Mouse (Mus musculus) kidney, embryonic 16.5 days (tissue): Measurements from ENCODE around the gene Pnmal2. TPM values are rescaled to one million over a fixed set of nuclear protein-coding genes. Genes with fewer than 3 reads are reported as not detected.
"Not testable (repeated sequence)": the region's sequence is repeated elsewhere in the genome, so short reads cannot be mapped to it uniquely, and the experiment has no call there.

Experiments
- ATAC-seq: fragments of 200-750 bp; cut with Nextera tagmentation; 2 replicates; pipeline ENCODE4 v1.8.0; 2017; ENCODE audit warnings: moderate TSS enrichment; ENCODE audit not compliant: low FRiP score, low TSS enrichment
- H3K27ac ChIP-seq: fragments of 300-500 bp; sonication (generic); 2 replicates; pipeline ENCODE4 v1.5.1; 2014; ENCODE audit warnings: low read length
- H3K27me3 ChIP-seq: fragments of 300-500 bp; sonication (generic); 2 replicates; pipeline ENCODE4 v1.6.1; 2014; ENCODE audit warnings: low read length, control low read depth, mixed read lengths; ENCODE audit not compliant: insufficient read depth
- H3K36me3 ChIP-seq: fragments of 300-500 bp; sonication (generic); 2 replicates; pipeline ENCODE4 v1.6.1; 2014; ENCODE audit warnings: low read length, control low read depth, mixed read lengths; ENCODE audit not compliant: insufficient read depth
- H3K4me1 ChIP-seq: fragments of 300-500 bp; sonication (generic); 2 replicates; pipeline ENCODE4 v1.6.1; 2014; ENCODE audit warnings: low read length, control low read depth, mixed read lengths; ENCODE audit not compliant: insufficient read depth
- H3K4me2 ChIP-seq: fragments of 300-500 bp; sonication (generic); replicated peaks from 2 replicates; pipeline ENCODE4 v1.6.1; 2014; ENCODE audit warnings: low read depth, low read length
- H3K4me3 ChIP-seq: fragments of 300-500 bp; sonication (generic); 2 replicates; pipeline ENCODE4 v1.5.1; 2014; ENCODE audit warnings: mild to moderate bottlenecking, low read length
- H3K9ac ChIP-seq: fragments of 300-500 bp; sonication (generic); replicated peaks from 2 replicates; pipeline ENCODE4 v1.6.1; 2014; ENCODE audit warnings: low read length
- H3K9me3 ChIP-seq: fragments of 300-500 bp; sonication (generic); 2 replicates; pipeline ENCODE4 v1.6.1; 2016; ENCODE audit warnings: low read length, control low read depth
- WGBS: fragments of 180-500 bp; shearing (Covaris S2); extraction: QIAGEN DNeasy Blood & Tissue Kit; methylation state at CpG from one replicate; pipeline ENCODE4 v1.1.7; 2014; 5-methylcytosine and 5-hydroxymethylcytosine counted together
- polyA plus RNA-seq: library from polyadenylated mRNA; unstranded; fragments of >200 nt; fragmentation: Nextera tagmentation; extraction: Ambion mirVana; gene quantifications from 2 replicates; pipeline ENCODE4 v1.2.1, GENCODE M21; 2015

Pnmal2 gene
- polyA plus RNA-seq, 1 experiment from 2014 or later, result 7.4 TPM

GRCm38 (mm10) chr7:16950861-16951635 lies 6.6 kb downstream of the Pnmal2 start:
- peaks cover 29% of the 10 kb centered on the region for H3K4me1 ChIP-seq
- peaks cover 40% of the 10 kb centered on the region for H3K27me3 ChIP-seq
- no peaks in the 10 kb centered on the region for H3K36me3 ChIP-seq
- no peak overlapping the region for H3K4me2 ChIP-seq
- H3K9me3 ChIP-seq, result no peaks in the 10 kb centered on the region
- ATAC-seq, result peak; percentile 66
- H3K27ac ChIP-seq, result no peak overlapping the region
- 26% methylated on average over 18 of the region's 18 CpGs for WGBS
- no peak overlapping the region for H3K9ac ChIP-seq
- no peak overlapping the region for H3K4me3 ChIP-seq

DNA sequence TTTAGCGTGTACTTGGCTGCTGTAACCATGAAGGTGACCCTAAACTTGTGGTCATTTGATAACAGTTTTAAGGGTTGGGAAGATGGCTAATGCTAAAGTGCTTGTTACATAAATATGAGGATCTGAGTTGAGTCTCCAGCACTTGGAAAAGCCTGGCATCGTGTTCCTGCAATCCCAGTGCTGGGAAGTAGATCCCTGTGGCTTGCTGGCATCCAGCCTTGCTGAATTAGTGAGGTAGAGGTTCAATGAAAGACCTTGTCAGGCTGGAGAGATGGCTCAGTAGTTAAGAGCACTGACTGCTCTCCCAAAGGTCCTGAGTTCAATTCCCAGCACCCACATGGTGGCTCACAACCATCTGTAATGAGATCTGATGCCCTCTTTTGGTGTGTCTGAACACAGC lies 9.3 kb downstream of the Pnmal2 start:
- H3K27me3 ChIP-seq, result peaks cover 13% of the 10 kb centered on the region
- not testable (repeated sequence) for H3K4me2 ChIP-seq, H3K4me1 ChIP-seq, ATAC-seq, H3K27ac ChIP-seq, H3K9ac ChIP-seq, H3K4me3 ChIP-seq, H3K9me3 ChIP-seq, H3K36me3 ChIP-seq
- 72% methylated on average over 2 of the region's 2 CpGs for WGBS

DNA sequence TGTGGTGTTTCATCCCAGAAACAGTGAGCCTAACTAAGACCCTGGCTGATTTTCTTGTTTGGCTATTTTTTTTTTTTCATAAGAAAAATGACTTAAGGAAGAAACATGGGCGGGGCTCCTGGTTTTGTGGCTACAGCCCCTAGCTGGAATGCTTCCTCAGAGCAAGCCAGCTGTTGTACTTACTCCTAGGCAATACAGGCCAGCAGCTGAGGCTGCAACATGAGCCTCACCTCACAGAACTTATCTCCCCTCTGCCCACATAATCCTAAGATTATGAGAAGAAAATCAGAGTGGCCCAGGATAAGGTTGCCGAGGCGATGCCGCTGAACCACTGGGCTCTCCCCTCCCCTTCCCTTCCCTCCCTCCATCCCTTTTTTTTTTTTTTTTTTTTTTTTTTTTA lies 11.2 kb downstream of the Pnmal2 start:
- 82% methylated on average over 4 of the region's 4 CpGs for WGBS
- Histone ChIP-seq H3K27ac (no peak overlapping the region), H3K9me3 (no peaks in the 10 kb centered on the region), H3K4me3 (no peak overlapping the region), H3K4me1 (0 out of 2 replicates have a peak, but pooled peaks cover 3% of the 10 kb centered on the region), H3K4me2 (no peak overlapping the region), H3K36me3 (no peaks in the 10 kb centered on the region), H3K9ac (no peak overlapping the region), H3K27me3 (no peaks in the 10 kb centered on the region)
- ATAC-seq, result no peak

GRCm38 (mm10) chr7:16956410-16957265 lies 12.2 kb downstream of the Pnmal2 start:
- Histone ChIP-seq H3K4me3 (no peak overlapping the region), H3K27ac (no peak overlapping the region), H3K9me3 (no peaks in the 10 kb centered on the region), H3K4me2 (no peak overlapping the region), H3K36me3 (no peaks in the 10 kb centered on the region), H3K9ac (no peak overlapping the region), H3K4me1 (0 out of 2 replicates have a peak, but pooled peaks cover 3% of the 10 kb centered on the region), H3K27me3 (no peaks in the 10 kb centered on the region)
- no peak for ATAC-seq
- WGBS, result 55% methylated on average over 15 of the region's 15 CpGs

GRCm38 (mm10) chr7:16959539-16960187 lies 15.2 kb downstream of the Pnmal2 start, which contains the start of gene Pnmal1:
Gene Pnmal1 (plus strand): TSS chr7:16959679.
- Histone ChIP-seq H3K4me3 (no peak within 1 kb of the TSS), H3K27me3 (no peaks in the 10 kb centered on the region), H3K4me2 (peak within 1 kb of the TSS; percentile 32), H3K4me1 (0 out of 2 replicates have a peak, but pooled peaks cover 3% of the 10 kb centered on the region), H3K27ac (no peak within 1 kb of the TSS), H3K36me3 (no peaks in the 10 kb centered on the region), H3K9me3 (no peaks in the 10 kb centered on the region), H3K9ac (no peak within 1 kb of the TSS)
- WGBS, result 12% methylated on average over 15 of the region's 17 CpGs
- ATAC-seq, result peak; percentile 86

DNA sequence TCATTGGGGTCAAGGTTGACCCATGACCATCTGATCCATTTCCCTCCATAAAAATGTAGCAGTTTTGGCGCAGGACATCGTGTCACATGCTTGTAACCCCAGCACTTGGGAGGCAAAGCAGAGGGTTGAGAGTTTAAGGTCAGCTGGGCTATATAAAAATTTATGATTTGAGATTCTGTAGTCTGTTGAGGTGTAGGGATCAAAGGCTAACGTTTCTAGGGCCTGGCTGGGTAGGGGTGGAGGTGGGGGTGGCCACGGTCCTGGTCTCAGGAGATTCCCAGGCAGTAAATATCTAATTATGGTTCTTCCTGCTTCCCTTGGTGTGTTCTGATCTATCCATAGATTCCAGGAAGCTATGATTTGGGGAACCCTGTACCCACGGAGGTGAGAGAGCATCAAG lies 17.2 kb downstream of the Pnmal2 start:
- Histone ChIP-seq H3K9ac (no peak overlapping the region), H3K27ac (no peak overlapping the region), H3K9me3 (no peaks in the 10 kb centered on the region), H3K36me3 (no peaks in the 10 kb centered on the region), H3K4me3 (no peak overlapping the region), H3K27me3 (no peaks in the 10 kb centered on the region), H3K4me1 (0 out of 2 replicates have a peak, but pooled peaks cover 3% of the 10 kb centered on the region), H3K4me2 (no peak overlapping the region)
- WGBS, result 60% methylated on average over 5 of the region's 5 CpGs
- no peak for ATAC-seq

GRCm38 (mm10) chr7:16968414-16968813 lies 23.9 kb downstream of the Pnmal2 start:
- Histone ChIP-seq H3K27ac (no peak overlapping the region), H3K27me3 (no peaks in the 10 kb centered on the region), H3K9ac (no peak overlapping the region), H3K9me3 (no peaks in the 10 kb centered on the region), H3K4me3 (no peak overlapping the region), H3K4me1 (no peaks in the 10 kb centered on the region), H3K4me2 (no peak overlapping the region), H3K36me3 (no peaks in the 10 kb centered on the region)
- no peak for ATAC-seq
- 83% methylated on average over 6 of the region's 6 CpGs for WGBS

- WGBS, result 81% methylated on average over 3 of the region's 3 CpGs
Observed at GRCm38 (mm10) chr7:16971160-16971559, 26.7 kb downstream of the Pnmal2 start.

DNA sequence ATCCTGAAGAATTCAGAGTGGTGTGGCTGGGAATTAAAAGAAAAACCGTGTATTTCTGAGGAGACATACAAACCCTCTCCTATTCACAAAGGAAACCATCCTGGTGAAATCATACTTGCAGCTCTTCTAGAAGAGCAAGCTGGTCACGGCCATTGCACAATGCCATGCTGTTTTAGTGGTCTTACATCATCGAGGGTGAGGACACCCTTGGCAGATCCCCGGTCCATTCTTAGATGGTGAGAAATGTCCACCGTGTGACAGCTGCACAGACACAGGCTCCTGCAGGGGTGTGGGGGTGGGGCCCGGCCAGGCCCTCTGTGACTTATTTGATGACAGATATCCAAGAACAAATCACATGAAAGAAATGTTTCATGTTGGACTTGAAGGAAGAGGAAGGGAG lies 29.5 kb downstream of the Pnmal2 start:
- H3K9ac ChIP-seq, result no peak overlapping the region
- H3K9me3 ChIP-seq, result no peaks in the 10 kb centered on the region
- 68% methylated on average over 6 of the region's 6 CpGs for WGBS
- no peaks in the 10 kb centered on the region for H3K4me1 ChIP-seq
- ATAC-seq, result no peak
- no peak overlapping the region for H3K27ac ChIP-seq
- H3K27me3 ChIP-seq, result no peaks in the 10 kb centered on the region
- H3K36me3 ChIP-seq, result no peaks in the 10 kb centered on the region
- no peak overlapping the region for H3K4me2 ChIP-seq
- no peak overlapping the region for H3K4me3 ChIP-seq

More at GRCm38 (mm10) chr7:16971160-16971559, 26.7 kb downstream of the Pnmal2 start:
- Histone ChIP-seq H3K27ac (no peak overlapping the region), H3K4me1 (no peaks in the 10 kb centered on the region), H3K9ac (no peak overlapping the region), H3K4me3 (no peak overlapping the region), H3K27me3 (no peaks in the 10 kb centered on the region), H3K36me3 (no peaks in the 10 kb centered on the region), H3K4me2 (no peak overlapping the region), H3K9me3 (no peaks in the 10 kb centered on the region)
- ATAC-seq, result no peak
